Mouse (Mus musculus) small intestine, adult 2 months (tissue): ENCODE results near the gene Pdcd6.

ENCODE experiments used
- CTCF ChIP-seq: fragments of 200-500 bp; IDR thresholded peaks from 2 replicates; pipeline ENCODE4 v1.5.1; 2012; ENCODE audit warnings: low read depth, mild to moderate bottlenecking, control low read depth, inconsistent platforms, low read length, moderate library complexity, mixed read lengths; ENCODE audit not compliant: insufficient replicate concordance, insufficient read length; ENCODE audit errors: extremely low read depth
- POLR2A ChIP-seq: fragments of 200-500 bp; IDR thresholded peaks from 2 replicates; pipeline ENCODE4 v1.6.1; 2012; ENCODE audit warnings: low read depth, mild to moderate bottlenecking, control low read depth, inconsistent platforms, low read length, moderate library complexity

DNA sequence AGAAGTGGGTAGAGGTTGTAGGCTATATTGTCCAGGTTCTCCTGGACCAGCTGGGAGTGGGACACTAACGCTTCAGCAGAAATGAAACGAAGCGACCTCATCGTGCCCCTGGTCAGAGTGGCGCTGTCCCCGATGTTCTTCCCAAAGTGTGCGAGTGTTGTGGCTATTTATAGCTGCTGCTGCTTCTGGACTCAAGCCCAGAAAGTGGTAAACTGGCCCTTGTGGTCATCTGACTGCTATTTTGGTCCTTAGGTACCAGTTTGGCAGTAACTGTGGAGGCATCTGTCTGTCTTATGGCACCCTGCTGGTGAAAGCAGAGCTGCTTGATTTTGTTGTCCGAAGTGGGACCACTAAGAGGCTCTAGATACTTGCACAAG is 46.5 kb upstream of the Pdcd6 start, which contains the start of gene Lrrc14b:
- TF ChIP-seq POLR2A (no peak), CTCF (no peak)
